Mouse (Mus musculus) cortical plate, adult 2 months (tissue): ENCODE measurements around the gene Gm42421.

Experiments used
- CTCF ChIP-seq: fragments of 200-500 bp; IDR thresholded peaks from 2 replicates; pipeline ENCODE4 v1.5.1; 2011; ENCODE audit warnings: mild to moderate bottlenecking, control low read depth, low read length; ENCODE audit not compliant: insufficient read depth; ENCODE audit errors: extremely low read depth
- POLR2A ChIP-seq: fragments of 200-500 bp; IDR thresholded peaks from 2 replicates; pipeline ENCODE4 v1.6.1; 2011; ENCODE audit warnings: mild to moderate bottlenecking, low read length, control low read depth; ENCODE audit not compliant: insufficient read depth; ENCODE audit errors: extremely low read depth

- no peak for TF ChIP-seq POLR2A
- TF ChIP-seq CTCF = no peak
Measured at GRCm38 (mm10) chr5:143943231-143944125, 15.5 kb downstream of the Gm42421 start.
